In the genomic region with DNA sequence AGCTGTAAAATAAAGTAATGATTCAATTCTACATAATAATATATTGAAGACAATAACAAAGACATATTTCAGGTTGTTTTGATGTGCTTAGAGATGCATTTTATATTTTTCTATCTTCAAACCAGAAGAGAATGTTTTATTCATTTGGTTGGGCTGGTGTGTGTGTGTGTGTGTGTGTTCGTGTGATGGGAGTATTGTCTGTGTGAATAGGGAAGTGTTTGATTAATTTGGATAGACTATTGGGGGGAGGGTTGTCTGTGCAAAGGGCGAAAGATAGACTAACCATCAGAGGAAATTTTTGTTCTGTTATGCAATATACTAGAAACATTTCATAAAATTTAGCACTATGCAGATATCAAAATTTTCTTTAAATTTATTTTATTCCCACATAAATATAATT, we compare ENCODE assay signal across 24 mouse cellular contexts.
DNase-seq lines count a peak whose midpoint lies in the region; ATAC-seq and TF ChIP-seq lines count a peak whose summit lies in the region.
"Had no signal": no experiment of that assay in that cellular context is flagged by ENCODE, and none has a peak within 500 bp of the region (broad histone marks: within the 10 kb centered on the region; RNA-seq: fewer than 3 reads in every experiment).

No protein-coding gene starts in this region.

- no peak overlapping the region for H3K4me2 ChIP-seq in hindbrain, embryonic 13.5 days
- H3K4me2 ChIP-seq in hindbrain, postnatal 0 days (ENCODE audit: low read depth, low read length), result no peak overlapping the region
- no peak overlapping the region for H3K4me2 ChIP-seq in hindbrain, embryonic 14.5 days (replicated peaks)
- no peak overlapping the region for H3K4me2 ChIP-seq in midbrain, embryonic 12.5 days (replicated peaks)
- H3K4me2 ChIP-seq in midbrain, embryonic 15.5 days, result no peak overlapping the region
- H3K4me2 ChIP-seq: embryonic facial prominence, embryonic 12.5 days; embryonic facial prominence, embryonic 15.5 days; forebrain, embryonic 12.5 days; forebrain, embryonic 15.5 days; heart, embryonic 11.5 days had no signal

- ATAC-seq in hindbrain, embryonic 13.5 days (ENCODE audit: low FRiP score), result no peak
- no peak for ATAC-seq in hindbrain, postnatal 0 days
- no peak for ATAC-seq in hindbrain, embryonic 14.5 days (ENCODE audit: low FRiP score)
- no peak for ATAC-seq in midbrain, embryonic 12.5 days (ENCODE audit: low FRiP score, low read depth)
- peak; percentile 46; the same call in 1 of the 2 replicates for ATAC-seq in midbrain, embryonic 15.5 days (replicated peaks)
- ATAC-seq in erythroblast, adult 5-6 weeks (replicated peaks; ENCODE audit: low FRiP score, poor library complexity, severe bottlenecking), result no peak
- ATAC-seq: CD4-positive, CD25-positive, alpha-beta regulatory T cell, adult 4 months had no signal

- no peak overlapping the region for H3K9ac ChIP-seq in hindbrain, embryonic 13.5 days
- H3K9ac ChIP-seq in hindbrain, postnatal 0 days (replicated peaks; ENCODE audit: low read length), result no peak overlapping the region
- H3K9ac ChIP-seq in hindbrain, embryonic 14.5 days, result no peak overlapping the region
- H3K9ac ChIP-seq in midbrain, embryonic 12.5 days (replicated peaks), result no peak overlapping the region
- H3K9ac ChIP-seq in midbrain, embryonic 15.5 days, result no peak overlapping the region
- H3K9ac ChIP-seq: embryonic facial prominence, embryonic 12.5 days; embryonic facial prominence, embryonic 15.5 days; forebrain, embryonic 12.5 days; forebrain, embryonic 15.5 days had no signal

- no peaks in the 10 kb centered on the region for H3K9me3 ChIP-seq in hindbrain, embryonic 13.5 days
- no peaks in the 10 kb centered on the region for H3K9me3 ChIP-seq in hindbrain, postnatal 0 days (ENCODE audit: low read length)
- H3K9me3 ChIP-seq in hindbrain, embryonic 14.5 days (ENCODE audit: control insufficient read depth, low read length), result no peaks in the 10 kb centered on the region
- H3K9me3 ChIP-seq in midbrain, embryonic 12.5 days, result no peaks in the 10 kb centered on the region
- no peaks in the 10 kb centered on the region for H3K9me3 ChIP-seq in midbrain, embryonic 15.5 days
- H3K9me3 ChIP-seq: embryonic facial prominence, embryonic 12.5 days; embryonic facial prominence, embryonic 15.5 days; forebrain, embryonic 12.5 days; forebrain, embryonic 15.5 days had no signal

- H3K27me3 ChIP-seq in hindbrain, embryonic 13.5 days, result no peaks in the 10 kb centered on the region
- no peaks in the 10 kb centered on the region for H3K27me3 ChIP-seq in hindbrain, postnatal 0 days (ENCODE audit: insufficient read depth, low read length)
- H3K27me3 ChIP-seq in hindbrain, embryonic 14.5 days (ENCODE audit: control insufficient read depth, insufficient read depth, low read length), result no peaks in the 10 kb centered on the region
- H3K27me3 ChIP-seq in midbrain, embryonic 12.5 days, result no peaks in the 10 kb centered on the region
- H3K27me3 ChIP-seq in midbrain, embryonic 15.5 days (replicated peaks), result no peaks in the 10 kb centered on the region
- H3K27me3 ChIP-seq: embryonic facial prominence, embryonic 12.5 days; embryonic facial prominence, embryonic 15.5 days; forebrain, embryonic 12.5 days; forebrain, embryonic 15.5 days had no signal

- H3K27ac ChIP-seq in hindbrain, embryonic 13.5 days, result 0 out of 2 replicates have a peak overlapping the region, but pooled peaks have one; percentile 60
- no peak overlapping the region for H3K27ac ChIP-seq in hindbrain, postnatal 0 days
- 0 out of 2 replicates have a peak overlapping the region, but pooled peaks have one; percentile 51 for H3K27ac ChIP-seq in hindbrain, embryonic 14.5 days
- H3K27ac ChIP-seq in midbrain, embryonic 12.5 days (replicated peaks), result 0 out of 2 replicates have a peak overlapping the region, but pooled peaks have one; percentile 61
- no peak overlapping the region for H3K27ac ChIP-seq in midbrain, embryonic 15.5 days
- H3K27ac ChIP-seq in gastrocnemius, adult 2 months, result no peak overlapping the region
- H3K27ac ChIP-seq: embryonic facial prominence, embryonic 12.5 days; embryonic facial prominence, embryonic 15.5 days; forebrain, embryonic 12.5 days; forebrain, embryonic 15.5 days had no signal

- intact Hi-C loops in gastrocnemius, adult 2 months (cut with DNase I), result no loop called here

- no peak for DNase-seq in hindbrain, postnatal 0 days (ENCODE audit: low spot score)
- no peak for DNase-seq in hindbrain, embryonic 14.5 days (ENCODE audit: low spot score)
- DNase-seq in gastrocnemius, adult 2 months, result no peak
- DNase-seq in thymus, postnatal 4 days, result no peak
- DNase-seq: adrenal gland, adult 2 months; adrenal gland, postnatal 14 days; cerebellum, adult 11 months; cerebellum, adult 2 months; cerebellum, adult 9-11 months; cerebellum, postnatal 25 days; gastrocnemius, postnatal 10 days; gastrocnemius, postnatal 36 days; heart, adult 11 months had no signal

- TF ChIP-seq CTCF in hindbrain, postnatal 0 days (IDR thresholded peaks at IDR 0.05; ENCODE audit: low read depth), result no peak
- TF ChIP-seq CTCF in gastrocnemius, adult 2 months (IDR thresholded peaks at IDR 0.05), result no peak

- 49% methylated on average over 2 of the region's 2 CpGs for WGBS in hindbrain, embryonic 13.5 days
- 51% methylated on average over 2 of the region's 2 CpGs for WGBS in hindbrain, postnatal 0 days
- 35% methylated on average over 2 of the region's 2 CpGs for WGBS in hindbrain, embryonic 14.5 days
- WGBS in midbrain, embryonic 12.5 days, result 60% methylated on average over 2 of the region's 2 CpGs
- 55% methylated on average over 2 of the region's 2 CpGs for WGBS in midbrain, embryonic 15.5 days

- H3K36me3 ChIP-seq in hindbrain, embryonic 13.5 days, result no peaks in the 10 kb centered on the region
- H3K36me3 ChIP-seq in hindbrain, postnatal 0 days (ENCODE audit: insufficient read depth, low read length), result no peaks in the 10 kb centered on the region
- no peaks in the 10 kb centered on the region for H3K36me3 ChIP-seq in hindbrain, embryonic 14.5 days (replicated peaks; ENCODE audit: control insufficient read depth, insufficient read depth)
- no peaks in the 10 kb centered on the region for H3K36me3 ChIP-seq in midbrain, embryonic 12.5 days
- no peaks in the 10 kb centered on the region for H3K36me3 ChIP-seq in midbrain, embryonic 15.5 days (replicated peaks)
- H3K36me3 ChIP-seq: embryonic facial prominence, embryonic 12.5 days; embryonic facial prominence, embryonic 15.5 days; forebrain, embryonic 12.5 days; forebrain, embryonic 15.5 days had no signal

- no peak overlapping the region for H3K4me3 ChIP-seq in hindbrain, embryonic 13.5 days
- H3K4me3 ChIP-seq in hindbrain, postnatal 0 days (ENCODE audit: low read length), result no peak overlapping the region
- H3K4me3 ChIP-seq in hindbrain, embryonic 14.5 days (replicated peaks; ENCODE audit: low read length), result no peak overlapping the region
- no peak overlapping the region for H3K4me3 ChIP-seq in midbrain, embryonic 12.5 days
- no peak overlapping the region for H3K4me3 ChIP-seq in midbrain, embryonic 15.5 days
- no peak overlapping the region for H3K4me3 ChIP-seq in gastrocnemius, adult 2 months
- H3K4me3 ChIP-seq: embryonic facial prominence, embryonic 12.5 days; embryonic facial prominence, embryonic 15.5 days; erythroblast, embryonic 14.5 days; forebrain, embryonic 12.5 days; forebrain, embryonic 15.5 days had no signal

- H3K4me1 ChIP-seq in hindbrain, embryonic 13.5 days (replicated peaks), result peaks cover 17% of the 10 kb centered on the region
- no peaks in the 10 kb centered on the region for H3K4me1 ChIP-seq in hindbrain, postnatal 0 days (ENCODE audit: insufficient read depth, low read length)
- peaks cover 6% of the 10 kb centered on the region; the same call in 1 of the 2 replicates for H3K4me1 ChIP-seq in hindbrain, embryonic 14.5 days (replicated peaks; ENCODE audit: control insufficient read depth, insufficient read depth, low read length)
- H3K4me1 ChIP-seq in midbrain, embryonic 12.5 days, result peaks cover 6% of the 10 kb centered on the region; the same call in 1 of the 2 replicates
- H3K4me1 ChIP-seq in midbrain, embryonic 15.5 days, result peaks cover 14% of the 10 kb centered on the region
- H3K4me1 ChIP-seq: embryonic facial prominence, embryonic 12.5 days; embryonic facial prominence, embryonic 15.5 days had no signal

Comparison
In these comparisons a context has a peak if more than half of its experiments do, and no peak if none do; other contexts are left out.
1. H3K27ac ChIP-seq: peak in hindbrain, embryonic 13.5 days (single experiment), hindbrain, embryonic 14.5 days (single experiment) and midbrain, embryonic 12.5 days (single experiment); none in hindbrain, postnatal 0 days (single experiment), midbrain, embryonic 15.5 days (single experiment) and gastrocnemius, adult 2 months (single experiment).